Mouse (Mus musculus) forebrain, embryonic 12.5 days (tissue): ENCODE results near the gene Etfa. TPM values are rescaled to one million over a fixed set of nuclear protein-coding genes. Genes with fewer than 3 reads are reported as not detected.

Experiments
- ATAC-seq: fragments of 200-750 bp; cut with Nextera tagmentation; 2 replicates; pipeline ENCODE4 v1.8.0; 2017; ENCODE audit warnings: moderate TSS enrichment; ENCODE audit not compliant: low FRiP score
- H3K27ac ChIP-seq: fragments of 300-500 bp; sonication (generic); 2 replicates; pipeline ENCODE4 v1.5.1; 2016; ENCODE audit warnings: mild to moderate bottlenecking
- H3K27me3 ChIP-seq: fragments of 300-500 bp; sonication (generic); 2 replicates; pipeline ENCODE4 v1.6.1; 2016; ENCODE audit warnings: mild to moderate bottlenecking
- H3K36me3 ChIP-seq: fragments of 300-500 bp; sonication (generic); replicated peaks from 2 replicates; pipeline ENCODE4 v1.6.1; 2016; ENCODE audit warnings: mild to moderate bottlenecking
- H3K4me1 ChIP-seq: fragments of 300-500 bp; sonication (generic); 2 replicates; pipeline ENCODE4 v1.6.1; 2016
- H3K4me2 ChIP-seq: fragments of 300-500 bp; sonication (generic); 2 replicates; pipeline ENCODE4 v1.6.1; 2016; ENCODE audit warnings: mild to moderate bottlenecking, moderate library complexity
- H3K4me3 ChIP-seq: fragments of 300-500 bp; sonication (generic); replicated peaks from 2 replicates; pipeline ENCODE4 v1.5.1; 2016; ENCODE audit warnings: mild to moderate bottlenecking
- H3K9ac ChIP-seq: fragments of 300-500 bp; sonication (generic); 2 replicates; pipeline ENCODE4 v1.6.1; 2016; ENCODE audit warnings: mild to moderate bottlenecking
- H3K9me3 ChIP-seq: fragments of 300-500 bp; sonication (generic); 2 replicates; pipeline ENCODE4 v1.6.1; 2016
- WGBS: fragments of 180-500 bp; shearing (Covaris S2); methylation state at CpG from one replicate; pipeline ENCODE4 v1.1.7; 2016; 5-methylcytosine and 5-hydroxymethylcytosine counted together
- polyA plus RNA-seq: library from polyadenylated mRNA; unstranded; fragments of >200 nt; fragmentation: Nextera tagmentation; extraction: Ambion mirVana; gene quantifications from 2 replicates; pipeline ENCODE4 v1.2.1, GENCODE M21; 2016

Etfa gene
- polyA plus RNA-seq, 1 experiment from 2014 or later = 136 TPM

- no peak for ATAC-seq
- no peaks in the 10 kb centered on the region for H3K36me3 ChIP-seq
- H3K4me2 ChIP-seq = no peak overlapping the region
- H3K27me3 ChIP-seq = no peaks in the 10 kb centered on the region
- H3K4me3 ChIP-seq = no peak overlapping the region
- WGBS = 89% methylated on average over 5 of the region's 5 CpGs
- no peaks in the 10 kb centered on the region for H3K9me3 ChIP-seq
- H3K9ac ChIP-seq = no peak overlapping the region
- no peaks in the 10 kb centered on the region for H3K4me1 ChIP-seq
- no peak overlapping the region for H3K27ac ChIP-seq
Observed at GRCm38 (mm10) chr9:55439206-55439780, 72.8 kb downstream of the Etfa start.

GRCm38 (mm10) chr9:55438433-55438832 lies 73.6 kb downstream of the Etfa start:
- Histone ChIP-seq H3K27me3 (no peaks in the 10 kb centered on the region), H3K36me3 (no peaks in the 10 kb centered on the region), H3K9ac (no peak overlapping the region), H3K9me3 (no peaks in the 10 kb centered on the region), H3K4me2 (no peak overlapping the region), H3K4me1 (peaks cover 2% of the 10 kb centered on the region; the same call in 1 of the 2 replicates), H3K27ac (no peak overlapping the region), H3K4me3 (no peak overlapping the region)
- WGBS = 69% methylated on average over 3 of the region's 3 CpGs
- no peak for ATAC-seq

- H3K9me3 ChIP-seq = no peaks in the 10 kb centered on the region
- H3K4me1 ChIP-seq = peaks cover 10% of the 10 kb centered on the region
- 89% methylated on average over 5 of the region's 5 CpGs for WGBS
- no peaks in the 10 kb centered on the region for H3K36me3 ChIP-seq
- peaks cover 13% of the 10 kb centered on the region; the same call in 1 of the 2 replicates for H3K27me3 ChIP-seq
- H3K27ac ChIP-seq = no peak overlapping the region
- no peak overlapping the region for H3K4me3 ChIP-seq
- no peak for ATAC-seq
- no peak overlapping the region for H3K9ac ChIP-seq
- no peak overlapping the region for H3K4me2 ChIP-seq
Observed at GRCm38 (mm10) chr9:55433875-55434274, 78.2 kb downstream of the Etfa start.

- H3K4me3 ChIP-seq = no peak overlapping the region
- no peak overlapping the region for H3K27ac ChIP-seq
- no peaks in the 10 kb centered on the region for H3K36me3 ChIP-seq
- ATAC-seq = no peak
- H3K4me1 ChIP-seq = peaks cover 10% of the 10 kb centered on the region
- H3K9me3 ChIP-seq = no peaks in the 10 kb centered on the region
- peaks cover 13% of the 10 kb centered on the region; the same call in 1 of the 2 replicates for H3K27me3 ChIP-seq
- WGBS = 78% methylated on average over 14 of the region's 14 CpGs
- H3K9ac ChIP-seq = no peak overlapping the region
- no peak overlapping the region for H3K4me2 ChIP-seq
Observed at GRCm38 (mm10) chr9:55432306-55433289, 79.4 kb downstream of the Etfa start.

- no peaks in the 10 kb centered on the region for H3K9me3 ChIP-seq
- H3K36me3 ChIP-seq = no peaks in the 10 kb centered on the region
- H3K27ac ChIP-seq = no peak overlapping the region
- no peak overlapping the region for H3K4me3 ChIP-seq
- peaks cover 13% of the 10 kb centered on the region; the same call in 1 of the 2 replicates for H3K27me3 ChIP-seq
- 0 out of 2 replicates have a peak overlapping the region, but pooled peaks have one; percentile 1 for H3K9ac ChIP-seq
- ATAC-seq = no peak
- 24% methylated on average over 20 of the region's 20 CpGs for WGBS
- H3K4me1 ChIP-seq = peaks cover 14% of the 10 kb centered on the region
- no peak overlapping the region for H3K4me2 ChIP-seq
Observed at GRCm38 (mm10) chr9:55430133-55430532, 81.9 kb downstream of the Etfa start.

GRCm38 (mm10) chr9:55429242-55429975 lies 82.6 kb downstream of the Etfa start:
- Histone ChIP-seq H3K36me3 (no peaks in the 10 kb centered on the region), H3K27ac (no peak overlapping the region), H3K4me2 (no peak overlapping the region), H3K9ac (no peak overlapping the region), H3K4me3 (no peak overlapping the region), H3K4me1 (peaks cover 16% of the 10 kb centered on the region), H3K27me3 (peaks cover 13% of the 10 kb centered on the region; the same call in 1 of the 2 replicates), H3K9me3 (no peaks in the 10 kb centered on the region)
- 32% methylated on average over 12 of the region's 12 CpGs for WGBS
- ATAC-seq = peak; percentile 74

GRCm38 (mm10) chr9:55425271-55425810 lies 86.7 kb downstream of the Etfa start:
- Histone ChIP-seq H3K36me3 (no peaks in the 10 kb centered on the region), H3K9me3 (peaks cover 3% of the 10 kb centered on the region; the same call in 1 of the 2 replicates), H3K9ac (no peak overlapping the region), H3K27ac (no peak overlapping the region), H3K27me3 (peaks cover 6% of the 10 kb centered on the region; the same call in 1 of the 2 replicates), H3K4me3 (no peak overlapping the region), H3K4me2 (no peak overlapping the region), H3K4me1 (peaks cover 16% of the 10 kb centered on the region)
- no peak for ATAC-seq
- 69% methylated on average over 6 of the region's 7 CpGs for WGBS

GRCm38 (mm10) chr9:55423451-55424424 lies 88.3 kb downstream of the Etfa start:
- H3K9me3 ChIP-seq = peaks cover 3% of the 10 kb centered on the region; the same call in 1 of the 2 replicates
- no peak overlapping the region for H3K4me3 ChIP-seq
- no peaks in the 10 kb centered on the region for H3K36me3 ChIP-seq
- H3K27ac ChIP-seq = no peak overlapping the region
- H3K4me1 ChIP-seq = peaks cover 12% of the 10 kb centered on the region
- no peak overlapping the region for H3K9ac ChIP-seq
- ATAC-seq = no peak
- H3K27me3 ChIP-seq = no peaks in the 10 kb centered on the region
- H3K4me2 ChIP-seq = no peak overlapping the region
- 65% methylated on average over 14 of the region's 14 CpGs for WGBS

GRCm38 (mm10) chr9:55421786-55422185 lies 90.3 kb downstream of the Etfa start:
- no peak overlapping the region for H3K27ac ChIP-seq
- 86% methylated on average over 3 of the region's 3 CpGs for WGBS
- no peak for ATAC-seq
- H3K4me1 ChIP-seq = peaks cover 12% of the 10 kb centered on the region
- peaks cover 3% of the 10 kb centered on the region; the same call in 1 of the 2 replicates for H3K9me3 ChIP-seq
- no peak overlapping the region for H3K4me3 ChIP-seq
- no peak overlapping the region for H3K4me2 ChIP-seq
- H3K27me3 ChIP-seq = no peaks in the 10 kb centered on the region
- H3K36me3 ChIP-seq = no peaks in the 10 kb centered on the region
- H3K9ac ChIP-seq = no peak overlapping the region

GRCm38 (mm10) chr9:55411154-55411553 lies 100.9 kb downstream of the Etfa start:
- Histone ChIP-seq H3K27me3 (no peaks in the 10 kb centered on the region), H3K9ac (no peak overlapping the region), H3K4me1 (peaks cover 5% of the 10 kb centered on the region; the same call in 1 of the 2 replicates), H3K36me3 (no peaks in the 10 kb centered on the region), H3K4me3 (no peak overlapping the region), H3K27ac (no peak overlapping the region), H3K9me3 (no peaks in the 10 kb centered on the region), H3K4me2 (no peak overlapping the region)
- no peak for ATAC-seq
- WGBS = 35% methylated on average over 6 of the region's 6 CpGs

- 67% methylated on average over 6 of the region's 6 CpGs for WGBS
- Histone ChIP-seq H3K9ac (no peak overlapping the region), H3K4me2 (no peak overlapping the region), H3K36me3 (no peaks in the 10 kb centered on the region), H3K27me3 (no peaks in the 10 kb centered on the region), H3K27ac (no peak overlapping the region), H3K9me3 (no peaks in the 10 kb centered on the region), H3K4me3 (no peak overlapping the region), H3K4me1 (peaks cover 5% of the 10 kb centered on the region; the same call in 1 of the 2 replicates)
- ATAC-seq = no peak
Observed at GRCm38 (mm10) chr9:55410430-55410829, 101.6 kb downstream of the Etfa start.
